Mouse (Mus musculus): Measurements from ENCODE around the gene Tcp11. TPM values are rescaled to one million over a fixed set of nuclear protein-coding genes. Genes with fewer than 3 reads are reported as not detected.

Gene Tcp11
- polyA plus RNA-seq, 1 experiment, result 1.4 TPM

GRCm38 (mm10) chr17:28061472-28061871, 19.0 kb downstream of the Tcp11 start:
- 61% methylated on average over 7 of the region's 7 CpGs for WGBS
- no peak overlapping the region for H3K4me3 ChIP-seq (ENCODE audit: insufficient read depth, low read depth, low read length)
- H3K4me1 ChIP-seq (ENCODE audit: control insufficient read depth, insufficient read depth, low read length), result no peaks in the 10 kb centered on the region
- H3K36me3 ChIP-seq (ENCODE audit: control insufficient read depth, insufficient read depth, low read length), result peaks cover 4% of the 10 kb centered on the region
- peak; percentile 33 for DNase-seq
- H3K27ac ChIP-seq (ENCODE audit: insufficient read depth, low read depth, low read length), result no peak overlapping the region
- no peaks in the 10 kb centered on the region for H3K27me3 ChIP-seq (replicated peaks; ENCODE audit: control insufficient read depth, insufficient read depth, low read length)
- peak; percentile 58 for TF ChIP-seq CTCF (conservative IDR thresholded peaks at IDR 0.05; ENCODE audit: insufficient read depth, insufficient read length, low read depth, low read length)
- TF ChIP-seq POLR2A (IDR thresholded peaks at IDR 0.05; ENCODE audit: low read depth, low read length), result no peak

DNA sequence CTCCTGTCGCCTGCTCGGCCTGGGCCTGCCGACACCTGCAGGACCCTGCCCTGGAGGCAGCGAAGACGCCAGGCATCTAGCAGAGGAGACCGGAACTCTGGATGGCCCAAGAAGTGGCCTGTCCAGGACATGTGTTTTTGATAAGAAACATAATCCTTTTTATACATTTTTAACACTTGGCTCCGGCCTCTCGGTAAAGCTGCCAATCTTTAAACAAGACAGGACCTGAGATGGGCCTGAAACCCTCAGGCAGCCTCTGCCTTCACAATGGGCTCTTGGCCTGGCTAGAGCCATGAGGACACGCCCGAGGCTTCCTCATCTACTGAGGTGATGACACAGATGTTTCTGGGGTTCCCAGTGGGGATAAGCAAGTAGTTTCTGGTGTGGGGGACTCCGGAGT, 19.8 kb downstream of the Tcp11 start:
- no peak for TF ChIP-seq CTCF (conservative IDR thresholded peaks at IDR 0.05; ENCODE audit: insufficient read depth, insufficient read length, low read depth, low read length)
- TF ChIP-seq POLR2A (IDR thresholded peaks at IDR 0.05; ENCODE audit: low read depth, low read length), result no peak
- WGBS, result 94% methylated on average over 11 of the region's 11 CpGs
- DNase-seq, result no peak
- Histone ChIP-seq H3K4me3 (ENCODE audit: insufficient read depth, low read depth, low read length) (no peak overlapping the region), H3K36me3 (ENCODE audit: control insufficient read depth, insufficient read depth, low read length) (peaks cover 4% of the 10 kb centered on the region), H3K27me3 (replicated peaks; ENCODE audit: control insufficient read depth, insufficient read depth, low read length) (no peaks in the 10 kb centered on the region), H3K4me1 (ENCODE audit: control insufficient read depth, insufficient read depth, low read length) (no peaks in the 10 kb centered on the region), H3K27ac (ENCODE audit: insufficient read depth, low read depth, low read length) (no peak overlapping the region)

- TF ChIP-seq CTCF (conservative IDR thresholded peaks at IDR 0.05; ENCODE audit: insufficient read depth, insufficient read length, low read depth, low read length), result no peak
- TF ChIP-seq POLR2A (IDR thresholded peaks at IDR 0.05; ENCODE audit: low read depth, low read length), result no peak
- peaks cover 4% of the 10 kb centered on the region for H3K36me3 ChIP-seq (ENCODE audit: control insufficient read depth, insufficient read depth, low read length)
- 76% methylated on average over 13 of the region's 13 CpGs for WGBS
Measured at GRCm38 (mm10) chr17:28058346-28058745, 22.1 kb downstream of the Tcp11 start.

DNA sequence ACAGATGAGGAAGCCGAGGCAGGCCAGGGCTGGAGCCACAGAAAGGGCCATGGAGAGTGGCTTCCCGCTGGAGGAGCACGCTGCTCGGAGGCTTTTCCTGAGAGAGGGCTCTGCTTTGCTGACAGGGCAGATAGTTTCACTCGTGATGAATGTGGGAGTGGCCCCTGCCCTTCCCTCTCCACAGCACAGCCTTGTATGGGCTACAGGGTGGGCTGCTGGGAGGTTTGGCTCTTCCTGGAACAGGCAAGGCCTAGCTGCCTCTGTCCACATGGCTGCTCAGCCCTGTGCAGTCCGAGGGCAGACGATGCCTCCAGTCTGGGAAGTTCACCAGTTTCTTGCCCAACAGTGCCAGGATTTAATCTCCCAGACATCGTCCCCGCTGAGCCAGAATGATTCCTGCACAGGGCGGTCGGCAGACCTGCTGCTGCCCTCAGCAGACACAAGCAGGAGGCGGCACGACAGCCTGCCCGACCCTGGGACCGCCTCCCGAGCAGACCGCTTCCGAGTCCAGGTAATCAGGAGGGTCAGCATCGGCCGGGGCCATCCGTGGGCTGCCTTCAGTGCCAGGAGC, 28.1 kb downstream of the Tcp11 start:
- Histone ChIP-seq H3K4me3 (ENCODE audit: insufficient read depth, low read depth, low read length) (no peak overlapping the region), H3K36me3 (ENCODE audit: control insufficient read depth, insufficient read depth, low read length) (no peaks in the 10 kb centered on the region; the same call in 1 of the 2 replicates), H3K27ac (ENCODE audit: insufficient read depth, low read depth, low read length) (no peak overlapping the region), H3K4me1 (ENCODE audit: control insufficient read depth, insufficient read depth, low read length) (no peaks in the 10 kb centered on the region), H3K27me3 (replicated peaks; ENCODE audit: control insufficient read depth, insufficient read depth, low read length) (no peaks in the 10 kb centered on the region)
- WGBS, result 70% methylated on average over 21 of the region's 21 CpGs
- no peak for DNase-seq
- TF ChIP-seq POLR2A (IDR thresholded peaks at IDR 0.05; ENCODE audit: low read depth, low read length) (no peak), CTCF (conservative IDR thresholded peaks at IDR 0.05; ENCODE audit: insufficient read depth, insufficient read length, low read depth, low read length) (no peak)

More at GRCm38 (mm10) chr17:28058346-28058745, 22.1 kb downstream of the Tcp11 start:
- DNase-seq, result no peak
- no peak overlapping the region for H3K27ac ChIP-seq (ENCODE audit: insufficient read depth, low read depth, low read length)
- H3K27me3 ChIP-seq (replicated peaks; ENCODE audit: control insufficient read depth, insufficient read depth, low read length), result no peaks in the 10 kb centered on the region
- no peak overlapping the region for H3K4me3 ChIP-seq (ENCODE audit: insufficient read depth, low read depth, low read length)
- H3K4me1 ChIP-seq (ENCODE audit: control insufficient read depth, insufficient read depth, low read length), result no peaks in the 10 kb centered on the region

DNA sequence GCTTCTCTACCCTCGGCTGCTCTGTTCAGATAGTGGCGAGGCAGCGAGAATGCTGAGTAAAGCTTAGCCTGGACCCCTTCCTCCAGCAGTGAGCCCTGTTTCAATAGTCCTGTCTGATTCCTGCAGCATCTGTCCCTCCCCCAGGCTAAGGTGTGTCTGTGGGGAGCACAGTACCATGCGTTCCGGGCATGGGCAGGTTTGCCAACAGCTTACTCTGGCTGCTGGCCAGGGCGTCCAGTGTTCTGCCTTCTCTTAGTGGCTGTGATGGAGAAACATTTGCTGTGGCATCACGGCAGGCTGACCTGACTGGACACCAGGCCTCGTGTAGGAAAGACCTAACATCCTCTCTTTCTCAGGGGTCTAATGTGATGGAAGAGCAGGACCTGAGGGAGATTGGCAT, 30.2 kb downstream of the Tcp11 start:
- DNase-seq, result peak; percentile 42
- 75% methylated on average over 8 of the region's 8 CpGs for WGBS
- TF ChIP-seq CTCF (conservative IDR thresholded peaks at IDR 0.05; ENCODE audit: insufficient read depth, insufficient read length, low read depth, low read length) (no peak), POLR2A (IDR thresholded peaks at IDR 0.05; ENCODE audit: low read depth, low read length) (no peak)
- Histone ChIP-seq H3K27me3 (replicated peaks; ENCODE audit: control insufficient read depth, insufficient read depth, low read length) (no peaks in the 10 kb centered on the region), H3K4me1 (ENCODE audit: control insufficient read depth, insufficient read depth, low read length) (no peaks in the 10 kb centered on the region), H3K36me3 (ENCODE audit: control insufficient read depth, insufficient read depth, low read length) (no peaks in the 10 kb centered on the region), H3K27ac (ENCODE audit: insufficient read depth, low read depth, low read length) (no peak overlapping the region), H3K4me3 (ENCODE audit: insufficient read depth, low read depth, low read length) (no peak overlapping the region)

- peak; percentile 30 for DNase-seq
- WGBS, result 42% methylated on average over 4 of the region's 4 CpGs
- Histone ChIP-seq H3K27me3 (replicated peaks; ENCODE audit: control insufficient read depth, insufficient read depth, low read length) (no peaks in the 10 kb centered on the region), H3K4me3 (ENCODE audit: insufficient read depth, low read depth, low read length) (no peak overlapping the region), H3K36me3 (ENCODE audit: control insufficient read depth, insufficient read depth, low read length) (no peaks in the 10 kb centered on the region), H3K4me1 (ENCODE audit: control insufficient read depth, insufficient read depth, low read length) (no peaks in the 10 kb centered on the region), H3K27ac (ENCODE audit: insufficient read depth, low read depth, low read length) (no peak overlapping the region)
- TF ChIP-seq POLR2A (IDR thresholded peaks at IDR 0.05; ENCODE audit: low read depth, low read length) (no peak), CTCF (conservative IDR thresholded peaks at IDR 0.05; ENCODE audit: insufficient read depth, insufficient read length, low read depth, low read length) (peak; percentile 86; the same call in 1 of the 2 replicates)
Measured at GRCm38 (mm10) chr17:28048425-28048824, 32.0 kb downstream of the Tcp11 start.

GRCm38 (mm10) chr17:28047520-28047919, 32.9 kb downstream of the Tcp11 start:
- Histone ChIP-seq H3K36me3 (ENCODE audit: control insufficient read depth, insufficient read depth, low read length) (no peaks in the 10 kb centered on the region), H3K27ac (ENCODE audit: insufficient read depth, low read depth, low read length) (no peak overlapping the region), H3K27me3 (replicated peaks; ENCODE audit: control insufficient read depth, insufficient read depth, low read length) (no peaks in the 10 kb centered on the region), H3K4me3 (ENCODE audit: insufficient read depth, low read depth, low read length) (no peak overlapping the region), H3K4me1 (ENCODE audit: control insufficient read depth, insufficient read depth, low read length) (no peaks in the 10 kb centered on the region)
- DNase-seq, result no peak
- 75% methylated on average over 5 of the region's 5 CpGs for WGBS
- no peak for TF ChIP-seq CTCF (conservative IDR thresholded peaks at IDR 0.05; ENCODE audit: insufficient read depth, insufficient read length, low read depth, low read length)
- TF ChIP-seq POLR2A (IDR thresholded peaks at IDR 0.05; ENCODE audit: low read depth, low read length), result no peak
